Mouse (Mus musculus) ES-Bruce4 (cell line): ENCODE measurements around the gene Gtpbp6. TPM values are rescaled to one million over a fixed set of nuclear protein-coding genes. Genes with fewer than 3 reads are reported as not detected.
"Not testable (repeated sequence)": the region's sequence is repeated elsewhere in the genome, so short reads cannot be mapped to it uniquely, and the experiment has no call there.

Source experiments
- H3K27ac ChIP-seq: 2 replicates; pipeline ENCODE4 v1.5.1; 2012; ENCODE audit warnings: low read length, inconsistent platforms; ENCODE audit not compliant: insufficient read depth
- H3K27me3 ChIP-seq: 2 replicates; pipeline ENCODE4 v1.6.1; 2012; ENCODE audit warnings: mild to moderate bottlenecking, low read length, inconsistent platforms; ENCODE audit not compliant: control insufficient read depth, poor library complexity, insufficient read depth, severe bottlenecking
- H3K36me3 ChIP-seq: 2 replicates; pipeline ENCODE4 v1.6.1; 2012; ENCODE audit warnings: inconsistent platforms, mild to moderate bottlenecking, low read length, moderate library complexity; ENCODE audit not compliant: control insufficient read depth, poor library complexity, insufficient read depth, severe bottlenecking
- H3K4me1 ChIP-seq: one replicate; pipeline ENCODE4 v1.8.1; 2011; ENCODE audit warnings: low read length; ENCODE audit not compliant: control insufficient read depth, insufficient read depth
- H3K4me3 ChIP-seq: 2 replicates; pipeline ENCODE4 v1.5.1; 2011; ENCODE audit warnings: low read depth, mild to moderate bottlenecking, low read length
- H3K9ac ChIP-seq: 2 replicates; pipeline ENCODE4 v1.6.1; 2012; ENCODE audit warnings: low read depth, mild to moderate bottlenecking, inconsistent platforms; ENCODE audit not compliant: poor library complexity, severe bottlenecking
- H3K9me3 ChIP-seq: replicated peaks from 2 replicates; pipeline ENCODE4 v1.6.1; 2012; ENCODE audit warnings: mild to moderate bottlenecking, low read length, inconsistent platforms; ENCODE audit not compliant: control insufficient read depth, poor library complexity, insufficient read depth, severe bottlenecking
- CTCF ChIP-seq: IDR thresholded peaks from one replicate; pipeline ENCODE4 v1.8.1; 2011; ENCODE audit warnings: low read depth, low read length
- EP300 ChIP-seq: IDR thresholded peaks from 2 replicates; pipeline ENCODE4 v1.6.1; 2011; ENCODE audit warnings: low read depth, low read length; ENCODE audit not compliant: insufficient read depth
- POLR2A ChIP-seq: IDR thresholded peaks from one replicate; pipeline ENCODE4 v1.8.1; 2011; ENCODE audit warnings: low read length; ENCODE audit not compliant: insufficient read depth
- polyA plus RNA-seq: library from polyadenylated mRNA; stranded (reverse); fragments of >200 nt; gene quantifications from 2 replicates; pipeline ENCODE4 v1.2.4, GENCODE M21; 2011; ENCODE audit warnings: low read depth; ENCODE audit not compliant: missing spikeins, insufficient read depth, insufficient read length

Gtpbp6 gene
- polyA plus RNA-seq, 1 experiment: 29.7 TPM

DNA sequence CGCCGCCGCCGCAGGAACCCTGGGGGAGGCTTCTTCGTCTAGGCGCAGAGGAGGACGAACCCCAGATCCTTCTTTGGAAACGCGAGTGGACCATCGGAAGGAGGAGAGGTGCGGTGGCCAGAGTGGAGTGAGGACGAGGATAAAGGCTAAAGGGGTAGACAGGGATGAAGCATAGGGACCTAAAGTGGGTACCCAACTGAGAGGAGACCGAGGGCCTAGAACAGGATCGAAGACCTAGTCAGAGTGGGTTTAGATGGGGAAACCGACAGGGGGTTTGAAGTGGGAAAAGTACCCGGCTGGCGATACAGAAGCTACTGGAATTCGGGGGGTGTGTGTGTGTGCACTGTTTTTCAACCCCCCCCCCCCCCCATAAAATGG is 28.1 kb upstream of the Gtpbp6 start:
- peaks cover 18% of the 10 kb centered on the region for H3K9me3 ChIP-seq
- no peaks in the 10 kb centered on the region for H3K4me1 ChIP-seq
- H3K9ac ChIP-seq: peak overlapping the region; percentile 69
- H3K27me3 ChIP-seq: no peaks in the 10 kb centered on the region
- no peak overlapping the region for H3K27ac ChIP-seq
- 0 out of 2 replicates have a peak, but pooled peaks cover 3% of the 10 kb centered on the region for H3K36me3 ChIP-seq
- H3K4me3 ChIP-seq: peak overlapping the region; percentile 96
- TF ChIP-seq CTCF: no peak
- no peak for TF ChIP-seq POLR2A
- TF ChIP-seq EP300: no peak

DNA sequence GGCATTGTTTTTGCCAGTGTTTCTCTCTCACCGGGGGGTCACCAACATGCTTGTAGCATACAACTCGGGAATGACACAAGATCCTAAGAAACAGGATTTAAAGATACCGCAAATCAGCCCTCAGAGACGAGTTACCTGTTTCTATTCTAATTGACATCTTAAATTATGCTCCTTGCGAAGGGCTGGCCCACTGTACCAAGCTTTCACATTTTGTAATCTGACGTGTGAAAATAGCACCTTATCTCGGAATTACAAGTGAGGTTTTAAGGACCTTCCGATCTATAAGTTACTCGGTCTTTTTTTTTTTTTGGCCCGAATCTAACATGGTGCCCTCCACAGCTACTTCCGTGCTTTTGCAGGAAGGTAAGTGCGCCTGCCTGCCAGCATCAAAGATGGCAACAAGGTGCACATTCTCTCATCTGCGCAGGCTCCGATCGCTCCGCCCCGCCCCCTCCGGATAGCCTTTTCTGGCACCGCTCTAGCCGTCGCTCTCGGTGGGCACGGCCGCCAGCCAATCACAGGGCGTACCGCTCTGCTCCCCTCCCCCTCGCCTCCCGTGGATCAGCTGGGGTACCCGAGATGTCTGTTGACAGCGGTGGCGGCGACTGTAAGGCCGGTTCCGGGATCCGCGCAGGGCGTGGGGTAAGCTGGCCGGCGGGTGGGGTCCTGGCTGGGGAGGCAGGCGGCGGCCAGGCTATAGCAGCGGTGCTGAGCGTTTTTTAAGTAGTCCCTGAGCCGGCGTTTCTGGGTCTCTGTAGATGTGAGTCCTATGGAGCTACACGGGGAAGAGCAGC is 27.5 kb upstream of the Gtpbp6 start, which contains the start of gene Chfr:
Gene Chfr (plus strand): TSS at position 550 of the 794 bp plus-strand sequence.
- H3K27ac ChIP-seq: peak within 1 kb of the TSS; percentile 82
- H3K36me3 ChIP-seq: peaks cover 3% of the 10 kb centered on the region; the same call in 1 of the 2 replicates
- H3K9ac ChIP-seq: peak within 1 kb of the TSS; percentile 78
- H3K27me3 ChIP-seq: no peaks in the 10 kb centered on the region
- H3K4me1 ChIP-seq: no peaks in the 10 kb centered on the region
- peak; percentile 63; the same call in 1 of the 2 replicates for TF ChIP-seq EP300
- peak; percentile 18 for TF ChIP-seq POLR2A
- TF ChIP-seq CTCF: no peak
- H3K4me3 ChIP-seq: peak within 1 kb of the TSS; percentile 96
- peaks cover 24% of the 10 kb centered on the region for H3K9me3 ChIP-seq

DNA sequence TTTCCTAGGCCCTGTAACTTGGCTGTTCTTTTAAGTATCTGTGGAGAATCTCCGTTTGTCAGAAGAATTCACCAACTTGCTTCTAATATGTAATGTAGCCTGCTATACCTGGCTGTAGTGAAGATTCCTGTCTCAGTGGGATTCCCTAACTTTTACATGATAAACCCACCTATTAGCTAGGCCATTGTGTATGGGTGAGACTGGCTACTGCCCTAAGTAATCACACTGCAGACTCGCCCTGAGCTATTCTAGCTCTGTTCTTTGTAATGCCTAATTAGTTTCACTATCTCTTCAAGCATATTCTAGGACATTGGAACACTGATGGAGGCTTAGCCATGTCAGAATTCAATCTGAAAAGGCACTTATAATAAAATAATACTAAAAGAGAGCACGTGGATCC is 14.4 kb upstream of the Gtpbp6 start:
- not testable (repeated sequence) for H3K4me1 ChIP-seq, H3K27me3 ChIP-seq, H3K27ac ChIP-seq, H3K9ac ChIP-seq, H3K4me3 ChIP-seq, H3K9me3 ChIP-seq
- H3K36me3 ChIP-seq: peaks cover 10% of the 10 kb centered on the region

DNA sequence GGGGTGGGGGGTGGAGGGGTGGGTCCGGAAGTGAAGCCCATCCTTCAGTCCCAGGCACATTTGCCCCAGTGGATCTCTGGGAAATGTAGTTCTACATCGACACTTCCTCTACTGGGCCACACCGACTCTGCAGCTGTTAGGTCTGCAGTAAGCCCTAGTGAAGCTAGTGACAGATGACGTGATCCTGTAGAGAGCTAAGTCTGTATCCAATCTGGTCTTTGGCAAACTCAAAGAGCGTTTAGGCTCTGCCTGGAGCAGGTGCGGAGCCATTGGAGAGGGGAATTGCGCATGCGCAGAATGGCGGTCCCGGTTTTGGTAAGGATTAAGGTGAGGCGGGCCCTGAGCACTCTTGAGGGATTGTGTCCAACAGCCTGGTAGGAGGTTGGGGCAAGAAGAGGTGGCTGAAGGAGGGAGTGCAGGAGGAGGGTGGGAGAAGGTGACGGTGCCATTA is 2.0 kb upstream of the Gtpbp6 start, which contains the start of gene Zfp605:
Gene Zfp605 (plus strand): TSS at position 102 of the 451 bp plus-strand sequence.
- peaks cover 4% of the 10 kb centered on the region for H3K4me1 ChIP-seq
- peaks cover 3% of the 10 kb centered on the region for H3K36me3 ChIP-seq
- H3K9me3 ChIP-seq: no peaks in the 10 kb centered on the region
- TF ChIP-seq CTCF: no peak
- TF ChIP-seq EP300: no peak
- TF ChIP-seq POLR2A: peak; percentile 25
- H3K27ac ChIP-seq: peak within 1 kb of the TSS; percentile 95
- H3K4me3 ChIP-seq: peak within 1 kb of the TSS; percentile 99
- peak within 1 kb of the TSS; percentile 50 for H3K9ac ChIP-seq
- no peaks in the 10 kb centered on the region for H3K27me3 ChIP-seq

DNA sequence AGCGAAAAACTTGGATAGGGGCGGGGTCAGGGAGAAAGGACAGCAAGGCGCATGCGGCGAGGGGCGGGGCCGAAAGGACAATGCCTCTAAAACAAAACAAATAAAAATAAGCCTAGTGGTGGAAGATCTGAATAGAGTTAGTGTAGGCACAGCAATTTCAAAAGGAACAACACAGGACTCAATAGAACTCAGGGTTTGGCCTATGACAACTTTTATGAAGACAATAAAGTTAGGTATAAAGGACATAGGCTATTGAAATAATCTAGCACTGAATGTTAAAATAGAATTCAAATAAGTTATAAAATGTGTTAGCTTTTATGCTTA is 270 bp upstream of the Gtpbp6 start:
- Histone ChIP-seq H3K9me3 (no peaks in the 10 kb centered on the region), H3K27ac (no peak overlapping the region), H3K9ac (no peak overlapping the region), H3K36me3 (peaks cover 13% of the 10 kb centered on the region), H3K4me1 (peaks cover 4% of the 10 kb centered on the region), H3K27me3 (no peaks in the 10 kb centered on the region), H3K4me3 (no peak overlapping the region)
- TF ChIP-seq EP300 (no peak), POLR2A (no peak), CTCF (no peak)

DNA sequence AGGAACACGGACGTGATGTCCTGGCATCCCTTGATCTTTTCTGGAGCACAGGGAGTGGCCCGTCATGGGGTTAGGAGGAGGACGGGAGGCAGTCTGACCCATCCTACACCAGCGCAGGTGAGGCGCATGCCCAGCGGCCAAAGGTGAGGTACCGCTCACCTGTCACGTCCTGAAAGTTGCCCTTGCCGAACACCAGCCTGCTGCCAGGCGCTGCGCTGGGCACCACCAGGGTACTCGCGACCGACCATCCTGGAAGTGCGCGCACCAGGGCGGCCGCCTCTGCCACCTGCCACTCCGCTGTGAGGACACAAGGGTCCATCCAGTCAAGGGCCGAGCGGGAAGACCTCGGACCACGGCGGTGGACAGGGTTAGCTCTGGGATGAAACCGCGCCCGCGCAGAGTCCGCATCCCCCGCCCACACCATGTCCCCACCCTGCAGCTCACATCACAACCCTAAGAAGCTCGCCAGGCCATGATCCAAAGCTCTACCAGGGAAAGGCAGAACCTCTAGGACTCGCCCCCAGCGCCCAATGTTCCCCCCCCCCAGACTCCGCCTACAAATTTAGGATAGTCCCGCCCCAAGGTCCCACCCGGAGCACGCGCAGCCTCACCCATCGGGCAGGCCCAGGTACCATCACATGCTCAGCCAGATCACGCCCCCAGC is 964 bp downstream of the Gtpbp6 start:
- H3K27ac ChIP-seq: peak overlapping the region; percentile 76
- peaks cover 8% of the 10 kb centered on the region for H3K4me1 ChIP-seq
- peak overlapping the region; percentile 90 for H3K4me3 ChIP-seq
- TF ChIP-seq POLR2A (no peak), CTCF (no peak), EP300 (no peak)
- no peaks in the 10 kb centered on the region for H3K27me3 ChIP-seq
- no peaks in the 10 kb centered on the region for H3K9me3 ChIP-seq
- peak overlapping the region; percentile 91 for H3K9ac ChIP-seq
- H3K36me3 ChIP-seq: peaks cover 13% of the 10 kb centered on the region
